Mouse (Mus musculus): ENCODE measurements around the gene Pp2d1.

DNA sequence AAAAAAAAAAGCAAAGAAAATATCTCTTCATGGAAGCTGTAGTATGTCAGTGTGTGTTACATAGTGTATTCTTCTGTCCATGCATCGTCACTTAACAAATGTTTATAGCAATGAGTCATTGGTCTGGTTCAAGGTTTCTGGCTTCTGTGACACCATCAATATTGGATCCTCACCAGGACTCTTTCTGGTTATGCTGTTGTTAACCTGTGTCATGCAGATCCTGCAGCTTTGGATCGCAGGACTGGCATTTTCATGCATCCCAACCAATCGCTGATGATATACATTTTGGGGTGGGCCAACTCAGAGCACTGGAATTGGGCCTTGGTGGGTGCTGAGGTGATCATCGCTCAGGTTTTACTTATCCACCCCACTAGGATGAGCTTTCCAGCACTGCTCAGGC lies 3.3 kb upstream of the Pp2d1 start:
- TF ChIP-seq CTCF (IDR thresholded peaks at IDR 0.05; ENCODE audit: extremely low read depth, insufficient read depth, insufficient read length, insufficient replicate concordance) (no peak), POLR2A (IDR thresholded peaks at IDR 0.05; ENCODE audit: low read depth, low read length) (no peak)
